Mouse (Mus musculus) MEL (cell line): ENCODE data around the gene Hormad1. TPM values are rescaled to one million over a fixed set of nuclear protein-coding genes. Genes with fewer than 3 reads are reported as not detected.
A peak's percentile ranks its signal among the peaks of the same experiment; 100 is the strongest.

Experiments used
- DNase-seq: peaks from one replicate; pipeline ENCODE4 v3.0.0; 2011; ENCODE audit warnings: low read depth, low spot score
- H3K27ac ChIP-seq: 2 replicates; pipeline ENCODE4 v1.5.1; 2012; ENCODE audit warnings: low read depth, mild to moderate bottlenecking, control low read depth, low read length, moderate library complexity; ENCODE audit not compliant: control insufficient read depth
- H3K27me3 ChIP-seq, 2 experiments: fragments of 150-350 bp in 1 of 2; sonication (generic) in 1 of 2; 2 replicates each; pipeline ENCODE4 v1.6.1; 2012; ENCODE audit warnings: low read length in 2 of 2, mild to moderate bottlenecking in 2 of 2, improper control_type of control experiment in 1 of 2, moderate library complexity in 1 of 2; ENCODE audit not compliant: insufficient read depth in 2 of 2, control insufficient read depth in 1 of 2
- H3K36me3 ChIP-seq, 2 experiments: 2 replicates each; pipeline ENCODE4 v1.6.1; 2012 to 2014; ENCODE audit warnings: low read length in 2 of 2, improper control_type of control experiment in 1 of 2, inconsistent platforms in 1 of 2, mild to moderate bottlenecking in 1 of 2; ENCODE audit not compliant: insufficient read depth in 2 of 2, control insufficient read depth in 1 of 2
- H3K4me1 ChIP-seq, 2 experiments: fragments of 150-350 bp in 1 of 2; sonication (generic) in 1 of 2; 2 replicates each; pipeline ENCODE4 v1.6.1; 2012; ENCODE audit warnings: low read length in 2 of 2, improper control_type of control experiment in 1 of 2, mild to moderate bottlenecking in 1 of 2; ENCODE audit not compliant: insufficient read depth in 2 of 2, control insufficient read depth in 1 of 2
- H3K4me3 ChIP-seq, 2 experiments: fragments of 150-350 bp in 1 of 2; sonication (generic) in 1 of 2; 2 replicates each; pipeline ENCODE4 v1.5.1; 2012; ENCODE audit warnings: low read depth in 2 of 2, low read length in 2 of 2, mild to moderate bottlenecking in 2 of 2, moderate library complexity in 2 of 2, control low read depth in 1 of 2, improper control_type of control experiment in 1 of 2; ENCODE audit not compliant: control insufficient read depth in 1 of 2, insufficient read depth in 1 of 2
- H3K79me2 ChIP-seq: 2 replicates; pipeline ENCODE4 v1.6.1; 2012; ENCODE audit warnings: mild to moderate bottlenecking, low read length, moderate library complexity; ENCODE audit not compliant: control insufficient read depth, poor library complexity, insufficient read depth
- H3K9ac ChIP-seq: 2 replicates; pipeline ENCODE4 v1.6.1; 2012; ENCODE audit warnings: low read depth, mild to moderate bottlenecking, control low read depth, low read length, moderate library complexity; ENCODE audit not compliant: control insufficient read depth, poor library complexity, severe bottlenecking
- H3K9me3 ChIP-seq: fragments of 150-350 bp; sonication (generic); replicated peaks from 2 replicates; pipeline ENCODE4 v1.6.1; 2012; ENCODE audit warnings: mild to moderate bottlenecking, low read length, improper control_type of control experiment, moderate library complexity; ENCODE audit not compliant: insufficient read depth
- CTCF ChIP-seq, 3 experiments: IDR thresholded peaks in 2 of 3; conservative IDR thresholded peaks in 1 of 3; 2 replicates each; pipeline ENCODE4 v1.5.1; 2011 to 2012; ENCODE audit warnings: low read length in 3 of 3, low read depth in 2 of 3, mild to moderate bottlenecking in 2 of 3, improper control_type of control experiment in 1 of 3, inconsistent platforms in 1 of 3, mixed read lengths in 1 of 3, moderate library complexity in 1 of 3; ENCODE audit not compliant: control insufficient read depth in 1 of 3, insufficient read depth in 1 of 3, poor library complexity in 1 of 3, severe bottlenecking in 1 of 3
- JUND ChIP-seq: IDR thresholded peaks from 2 replicates; pipeline ENCODE4 v1.6.1; 2011; ENCODE audit warnings: low read depth, mild to moderate bottlenecking, improper control_type of control experiment, low read length
- MYC ChIP-seq: IDR thresholded peaks from 2 replicates; pipeline ENCODE4 v1.6.1; 2011; ENCODE audit warnings: low read depth, mild to moderate bottlenecking, low read length, improper control_type of control experiment, moderate library complexity
- RAD21 ChIP-seq: IDR thresholded peaks from 2 replicates; pipeline ENCODE4 v1.6.1; 2011; ENCODE audit warnings: mild to moderate bottlenecking, low read depth, low read length, improper control_type of control experiment
- SMC3 ChIP-seq: IDR thresholded peaks from 2 replicates; pipeline ENCODE4 v1.6.1; 2011; ENCODE audit warnings: low read depth, low read length, improper control_type of control experiment
- TBP ChIP-seq: IDR thresholded peaks from 2 replicates; pipeline ENCODE4 v1.8.0; 2011; ENCODE audit warnings: low read depth, low read length, improper control_type of control experiment
- UBTF ChIP-seq: IDR thresholded peaks from 2 replicates; pipeline ENCODE4 v1.6.1; 2012; ENCODE audit warnings: low read depth, mild to moderate bottlenecking, inconsistent platforms, low read length, improper control_type of control experiment, moderate library complexity, borderline replicate concordance; ENCODE audit not compliant: insufficient read depth
- ZNF384 ChIP-seq: IDR thresholded peaks from 2 replicates; pipeline ENCODE4 v1.6.1; 2012; ENCODE audit warnings: low read depth, mild to moderate bottlenecking, inconsistent platforms, low read length, improper control_type of control experiment
- polyA plus RNA-seq, 2 experiments: library from polyadenylated mRNA; stranded (reverse) in 1 of 2; unstranded in 1 of 2; fragments of >175 nt in 1 of 2; fragments of >200 nt in 1 of 2; gene quantifications; 2 replicates each; pipeline versions ENCODE4 v1.2.1 to v1.2.4; 2012; ENCODE audit warnings: low replicate concordance in 2 of 2, low read depth in 1 of 2; ENCODE audit not compliant: insufficient read length in 2 of 2, insufficient read depth in 1 of 2, missing spikeins in 1 of 2
- total RNA-seq: library from RNA; depleted of rRNA; stranded (reverse); fragments of 300-350 nt; gene quantifications from 2 replicates; pipeline ENCODE4 v1.2.3, GENCODE M21; 2012

The Hormad1 gene
- total and polyA plus RNA-seq, 3 experiments: not detected

DNA sequence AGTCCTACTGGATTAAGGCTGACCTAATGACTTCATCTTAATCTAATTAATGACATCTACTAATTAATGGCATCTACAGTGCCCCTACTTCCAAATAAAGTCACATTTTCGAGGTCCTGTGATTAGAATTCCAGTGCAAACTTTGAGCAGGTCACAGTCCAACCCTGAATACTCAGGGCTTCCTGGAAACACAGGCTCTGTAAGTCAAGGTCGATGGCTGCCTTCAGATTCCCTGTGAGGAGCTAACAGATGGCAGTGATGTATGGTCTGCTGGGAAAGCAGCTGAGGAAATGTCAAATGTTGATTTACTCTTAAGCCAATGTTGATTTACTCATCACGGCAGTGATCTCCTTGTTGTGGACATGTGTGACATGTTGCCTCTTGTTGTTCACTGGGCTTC is 5.5 kb upstream of the Hormad1 start:
- Histone ChIP-seq H3K4me1 (no peaks in the 10 kb centered on the region), H3K79me2 (no peaks in the 10 kb centered on the region), H3K27me3 (peaks cover 14 to 38% of the 10 kb centered on the region in 2 experiments), H3K36me3 (no peaks in the 10 kb centered on the region), H3K27ac (no peak overlapping the region), H3K9me3 (no peaks in the 10 kb centered on the region), H3K9ac (no peak overlapping the region), H3K4me3 (no peak overlapping the region)
- no peak for DNase-seq
- no peak for TF ChIP-seq CTCF (IDR thresholded peaks at IDR 0.05 in 2 of 3, conservative IDR thresholded peaks at IDR 0.05 in 1 of 3; ENCODE audit: control insufficient read depth in 1 of 3, insufficient read depth in 1 of 3, low read depth in 2 of 3, low read length in 3 of 3, poor library complexity in 1 of 3, severe bottlenecking in 1 of 3)

DNA sequence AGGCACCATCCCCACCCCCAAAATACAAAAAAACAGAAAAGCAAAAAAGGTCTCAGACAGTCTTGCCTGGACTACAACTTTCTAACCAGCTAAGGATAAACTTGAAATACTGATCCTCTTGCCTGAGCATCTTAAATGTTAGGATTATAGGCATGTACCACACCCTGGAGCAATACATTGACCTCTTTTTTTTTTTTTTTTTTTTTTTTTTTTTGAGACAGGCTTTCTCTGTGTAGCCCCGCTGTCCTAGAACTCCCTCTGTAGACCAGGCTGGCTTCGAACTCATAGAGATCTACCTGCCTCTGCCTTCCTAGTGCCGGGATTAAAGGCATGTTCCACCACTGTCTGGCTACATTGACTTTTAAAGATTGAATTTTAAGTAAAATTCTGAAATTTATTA is 1.3 kb downstream of the Hormad1 start:
- DNase-seq: no peak
- H3K4me1 ChIP-seq: no peaks in the 10 kb centered on the region; a peak in 1 of 4 replicates

DNA sequence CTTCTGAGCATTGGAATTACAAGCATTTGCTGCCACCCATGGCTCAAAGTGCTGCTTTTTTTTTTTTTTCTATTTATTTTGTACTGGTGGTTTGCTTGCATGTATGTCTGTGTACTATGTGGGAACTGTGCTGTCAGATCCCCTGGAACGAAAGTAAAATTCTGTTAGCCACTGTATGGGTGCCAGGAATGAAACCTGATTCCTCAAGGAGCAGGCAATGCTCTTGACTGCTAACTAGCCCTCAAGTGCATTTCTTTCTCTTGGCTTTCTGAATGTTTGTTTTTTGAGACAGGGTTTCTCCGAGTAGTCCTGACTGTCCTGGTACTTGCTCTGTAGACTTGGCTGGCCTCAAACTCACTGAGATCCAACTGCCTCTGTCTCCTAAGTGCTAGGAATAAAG is 2.3 kb downstream of the Hormad1 start:
- H3K4me1 ChIP-seq: no peaks in the 10 kb centered on the region; a peak in 1 of 4 replicates
- DNase-seq: no peak
- peak; percentile 39; the same call in 1 of the 2 replicates for TF ChIP-seq ZNF384
- TF ChIP-seq MYC: no peak
- TF ChIP-seq, all 39 proteins: peak for 1
- H3K27ac ChIP-seq: no peak overlapping the region
- H3K4me3 ChIP-seq: no peak overlapping the region
- H3K79me2 ChIP-seq: no peaks in the 10 kb centered on the region
- no peaks in the 10 kb centered on the region for H3K36me3 ChIP-seq
- no peak overlapping the region for H3K9ac ChIP-seq
- H3K9me3 ChIP-seq: no peaks in the 10 kb centered on the region
- peaks cover 13 to 25% of the 10 kb centered on the region in 2 experiments for H3K27me3 ChIP-seq

More for the DNA sequence above, 1.3 kb downstream of the Hormad1 start:
- peaks cover 16 to 29% of the 10 kb centered on the region in 2 experiments for H3K27me3 ChIP-seq
- H3K9ac ChIP-seq: no peak overlapping the region
- H3K9me3 ChIP-seq: no peaks in the 10 kb centered on the region
- TF ChIP-seq ZNF384 (peak; percentile 52; the same call in 1 of the 2 replicates), JUND (no peak), UBTF (no peak), RAD21 (no peak)
- TF ChIP-seq, all 39 proteins: peak for 1
- Histone ChIP-seq H3K4me3 (no peak overlapping the region), H3K36me3 (no peaks in the 10 kb centered on the region), H3K79me2 (no peaks in the 10 kb centered on the region), H3K27ac (no peak overlapping the region)

DNA sequence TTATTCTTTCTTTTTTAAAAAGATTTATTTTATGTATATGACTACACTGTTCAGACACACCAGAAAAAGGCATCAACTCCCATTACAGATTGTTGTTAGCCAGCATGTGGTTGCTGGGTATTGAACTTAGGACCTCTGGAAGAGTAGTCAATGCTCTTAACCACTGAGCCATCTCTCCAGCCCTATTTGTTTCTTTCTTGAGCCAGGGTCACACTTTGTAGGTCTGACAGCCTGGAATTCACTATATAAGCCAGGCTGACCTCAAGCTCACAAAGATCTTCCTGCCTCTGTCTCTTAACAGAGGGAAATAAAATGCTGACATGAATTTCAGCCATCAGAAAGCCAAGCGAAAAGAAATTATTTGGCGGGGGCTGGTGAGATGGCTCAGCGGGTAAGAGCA is 10.1 kb downstream of the Hormad1 start:
- H3K79me2 ChIP-seq: no peaks in the 10 kb centered on the region
- no peaks in the 10 kb centered on the region for H3K36me3 ChIP-seq
- peaks cover 5 to 18% of the 10 kb centered on the region in 2 experiments for H3K27me3 ChIP-seq
- DNase-seq: no peak
- no peak overlapping the region for H3K27ac ChIP-seq
- TF ChIP-seq TBP (peak; percentile 89), SMC3 (no peak)
- H3K9me3 ChIP-seq: no peaks in the 10 kb centered on the region
- no peak overlapping the region for H3K4me3 ChIP-seq
- H3K9ac ChIP-seq: no peak overlapping the region
- H3K4me1 ChIP-seq: no peaks in the 10 kb centered on the region
